Mouse (Mus musculus) midbrain, embryonic 13.5 days (tissue): Measurements from ENCODE around the gene Dad1. TPM values are rescaled to one million over a fixed set of nuclear protein-coding genes. Genes with fewer than 3 reads are reported as not detected.

ENCODE experiments used
- polyA plus RNA-seq: library from polyadenylated mRNA; unstranded; fragments of >200 nt; fragmentation: Nextera tagmentation; extraction: Ambion mirVana; gene quantifications from 2 replicates; pipeline ENCODE4 v1.2.1, GENCODE M21; 2015

Dad1 gene
- polyA plus RNA-seq, 1 experiment from 2014 or later, result 300 TPM

Other genes with a start within 250 kb of the Dad1 start
- 38.2 and 43.7 TPM in 2 replicates for gene Abhd4, start 84 bp upstream of the Dad1 start, polyA plus RNA-seq
- gene Olfr49, start 30.8 kb upstream of the Dad1 start, polyA plus RNA-seq, result not detected in 2 replicates
- 43.1 and 47.3 TPM in 2 replicates for gene Oxa1l, start 106.7 kb upstream of the Dad1 start, polyA plus RNA-seq
- gene Slc7a7, start 163.7 kb upstream of the Dad1 start, polyA plus RNA-seq, result 5.3 and 5.9 TPM in 2 replicates
- 278 and 280 TPM in 2 replicates for gene Mrpl52, start 172.8 kb upstream of the Dad1 start, polyA plus RNA-seq
- 50.1 and 55.9 TPM in 2 replicates for gene Mmp14, start 177.5 kb upstream of the Dad1 start, polyA plus RNA-seq
- gene Lrp10, start 210.0 kb upstream of the Dad1 start, polyA plus RNA-seq, result 22.3 and 27.5 TPM in 2 replicates
- gene Rem2, start 222.0 kb upstream of the Dad1 start, polyA plus RNA-seq, result 44.3 and 52.3 TPM in 2 replicates